Mouse (Mus musculus): Measurements from ENCODE around the gene Ccdc167. TPM values are rescaled to one million over a fixed set of nuclear protein-coding genes. Genes with fewer than 3 reads are reported as not detected.

Ccdc167 gene
- polyA plus RNA-seq, 1 experiment from 2014 or later, result 13.5 TPM

GRCm38 (mm10) chr17:29668051-29668986 lies 48.5 kb downstream of the Ccdc167 start:
- H3K4me1 ChIP-seq (replicated peaks; ENCODE audit: control insufficient read depth, insufficient read depth, low read length), result no peaks in the 10 kb centered on the region
- H3K27ac ChIP-seq, result peak overlapping the region; percentile 70
- DNase-seq (ENCODE audit: low spot score) (no peak), ATAC-seq (ENCODE audit: low FRiP score) (peak; percentile 43; the same call in 1 of the 2 replicates)
- 67% methylated on average over 10 of the region's 10 CpGs for WGBS
- no peak overlapping the region for H3K4me2 ChIP-seq (replicated peaks)
- no peak overlapping the region for H3K9ac ChIP-seq
- no peaks in the 10 kb centered on the region for H3K9me3 ChIP-seq (ENCODE audit: control insufficient read depth, low read length)
- H3K36me3 ChIP-seq (replicated peaks; ENCODE audit: control insufficient read depth, insufficient read depth), result peaks cover 35% of the 10 kb centered on the region
- no peak overlapping the region for H3K4me3 ChIP-seq (replicated peaks; ENCODE audit: low read length)
- no peaks in the 10 kb centered on the region for H3K27me3 ChIP-seq (ENCODE audit: control insufficient read depth, insufficient read depth, low read length)

GRCm38 (mm10) chr17:29662145-29662544 lies 54.7 kb downstream of the Ccdc167 start:
- DNase-seq (ENCODE audit: low spot score), result no peak
- no peak for ATAC-seq (ENCODE audit: low FRiP score)
- no peaks in the 10 kb centered on the region for H3K27me3 ChIP-seq (ENCODE audit: control insufficient read depth, insufficient read depth, low read length)

DNA sequence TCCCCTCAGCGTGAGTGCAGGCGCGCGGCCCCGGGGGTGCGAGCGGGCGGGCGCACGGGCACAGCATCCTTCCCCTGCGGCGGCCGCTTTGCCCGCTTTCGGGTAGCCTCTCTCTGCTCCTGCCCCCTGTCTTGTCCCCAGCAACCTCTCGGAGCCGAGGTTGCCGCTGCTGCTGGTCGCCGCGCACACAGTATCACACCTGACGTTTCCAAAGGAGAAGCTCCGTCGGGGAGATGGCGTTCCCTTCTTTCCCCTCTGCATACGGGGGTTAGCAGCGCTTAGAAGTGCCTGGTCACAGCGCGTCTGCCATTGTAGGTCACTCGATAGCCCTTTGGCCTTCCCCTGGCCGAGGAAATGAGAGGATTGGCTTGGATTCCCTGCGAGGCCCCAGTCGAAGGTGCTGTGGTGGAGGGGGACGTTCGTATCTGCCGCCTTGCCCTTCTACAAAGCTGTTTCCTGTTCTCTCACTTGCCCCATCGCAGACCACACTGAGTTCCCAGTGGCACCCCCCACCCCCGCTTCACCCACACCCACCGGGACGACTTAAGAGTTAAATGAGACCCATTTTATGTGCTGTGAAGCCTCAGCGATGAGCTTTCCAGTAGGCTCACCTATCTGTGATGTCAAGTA lies 56.0 kb downstream of the Ccdc167 start:
- H3K27ac ChIP-seq, result peak overlapping the region; percentile 92
- H3K4me1 ChIP-seq (replicated peaks; ENCODE audit: control insufficient read depth, insufficient read depth, low read length), result peaks cover 6% of the 10 kb centered on the region
- DNase-seq (ENCODE audit: low spot score) (peak; percentile 24), ATAC-seq (ENCODE audit: low FRiP score) (peak; percentile 74; the same call in 1 of the 2 replicates)
- H3K9ac ChIP-seq, result peak overlapping the region; percentile 87
- H3K9me3 ChIP-seq (ENCODE audit: control insufficient read depth, low read length), result no peaks in the 10 kb centered on the region
- peak overlapping the region; percentile 81 for H3K4me3 ChIP-seq (replicated peaks; ENCODE audit: low read length)
- under 1% methylated on average over 36 of the region's 41 CpGs for WGBS
- peak overlapping the region; percentile 78 for H3K4me2 ChIP-seq (replicated peaks)
- H3K27me3 ChIP-seq (ENCODE audit: control insufficient read depth, insufficient read depth, low read length), result no peaks in the 10 kb centered on the region
- peaks cover 28% of the 10 kb centered on the region for H3K36me3 ChIP-seq (replicated peaks; ENCODE audit: control insufficient read depth, insufficient read depth)

More at GRCm38 (mm10) chr17:29662145-29662544, 54.7 kb downstream of the Ccdc167 start:
- no peak overlapping the region for H3K27ac ChIP-seq
- no peak overlapping the region for H3K9ac ChIP-seq
- WGBS, result 91% methylated on average over 6 of the region's 6 CpGs
- peaks cover 36% of the 10 kb centered on the region for H3K36me3 ChIP-seq (replicated peaks; ENCODE audit: control insufficient read depth, insufficient read depth)
- H3K4me1 ChIP-seq (replicated peaks; ENCODE audit: control insufficient read depth, insufficient read depth, low read length), result peaks cover 6% of the 10 kb centered on the region
- H3K4me3 ChIP-seq (replicated peaks; ENCODE audit: low read length), result no peak overlapping the region
- H3K9me3 ChIP-seq (ENCODE audit: control insufficient read depth, low read length), result no peaks in the 10 kb centered on the region
- H3K4me2 ChIP-seq (replicated peaks), result no peak overlapping the region

DNA sequence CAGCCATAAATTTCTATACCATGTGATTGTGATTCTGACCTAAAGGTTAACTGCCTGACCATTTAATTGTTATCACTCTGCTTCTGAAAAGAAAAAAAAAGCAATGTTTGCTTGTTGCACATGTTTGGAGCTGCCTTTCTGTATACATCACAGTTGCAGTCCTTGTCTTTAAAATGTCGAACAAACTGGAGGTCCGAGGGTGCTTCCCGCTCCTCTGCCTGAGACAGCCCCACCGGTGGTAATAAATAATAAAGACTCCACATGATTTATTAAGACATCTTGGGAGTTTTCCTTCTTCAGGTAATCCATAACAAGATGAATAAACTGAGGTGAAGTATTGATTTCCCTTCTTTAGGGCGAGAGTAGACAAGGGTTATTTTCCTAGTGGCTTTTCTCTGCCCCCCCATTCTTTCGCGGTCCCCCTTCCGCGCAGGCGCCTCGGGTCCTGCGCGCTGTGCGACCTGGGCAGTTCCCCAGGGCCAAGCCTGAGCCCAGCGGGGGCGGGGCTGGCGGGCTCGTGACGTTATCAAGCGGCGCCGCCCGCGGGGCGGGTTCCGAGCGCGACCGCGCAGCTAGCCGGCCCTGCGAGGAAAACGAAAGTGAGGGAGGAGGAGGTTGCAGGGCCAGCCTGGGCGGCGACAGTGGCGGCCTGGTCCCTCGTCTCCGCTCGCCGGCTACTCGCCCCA lies 56.6 kb downstream of the Ccdc167 start, which contains the start of gene Cmtr1:
Gene Cmtr1 (plus strand): TSS at position 520 of the 686 bp plus-strand sequence.
- Histone ChIP-seq H3K4me1 (replicated peaks; ENCODE audit: control insufficient read depth, insufficient read depth, low read length) (peaks cover 6% of the 10 kb centered on the region), H3K9me3 (ENCODE audit: control insufficient read depth, low read length) (no peaks in the 10 kb centered on the region), H3K27ac (peak within 1 kb of the TSS; percentile 92), H3K27me3 (ENCODE audit: control insufficient read depth, insufficient read depth, low read length) (no peaks in the 10 kb centered on the region), H3K9ac (peak within 1 kb of the TSS; percentile 87), H3K4me3 (replicated peaks; ENCODE audit: low read length) (peak within 1 kb of the TSS; percentile 81), H3K36me3 (replicated peaks; ENCODE audit: control insufficient read depth, insufficient read depth) (peaks cover 22% of the 10 kb centered on the region; the same call in 1 of the 2 replicates), H3K4me2 (replicated peaks) (peak within 1 kb of the TSS; percentile 78)
- peak; percentile 96 for DNase-seq (ENCODE audit: low spot score)
- WGBS, result 1% methylated on average over 41 of the region's 41 CpGs
- ATAC-seq (ENCODE audit: low FRiP score), result peak; percentile 96

- H3K4me1 ChIP-seq (replicated peaks; ENCODE audit: control insufficient read depth, insufficient read depth, low read length), result peaks cover 6% of the 10 kb centered on the region
- no peak overlapping the region for H3K27ac ChIP-seq
- no peak overlapping the region for H3K4me2 ChIP-seq (replicated peaks)
- H3K36me3 ChIP-seq (replicated peaks; ENCODE audit: control insufficient read depth, insufficient read depth), result 0 out of 2 replicates have a peak, but pooled peaks cover 4% of the 10 kb centered on the region
- no peak overlapping the region for H3K9ac ChIP-seq
- WGBS, result 87% methylated on average over 2 of the region's 2 CpGs
- H3K9me3 ChIP-seq (ENCODE audit: control insufficient read depth, low read length), result no peaks in the 10 kb centered on the region
- ATAC-seq (ENCODE audit: low FRiP score) (no peak), DNase-seq (ENCODE audit: low spot score) (no peak)
- no peak overlapping the region for H3K4me3 ChIP-seq (replicated peaks; ENCODE audit: low read length)
- no peaks in the 10 kb centered on the region for H3K27me3 ChIP-seq (ENCODE audit: control insufficient read depth, insufficient read depth, low read length)
These were observed 58.6 kb downstream of the Ccdc167 start for GRCm38 (mm10) chr17:29658249-29658648.

DNA sequence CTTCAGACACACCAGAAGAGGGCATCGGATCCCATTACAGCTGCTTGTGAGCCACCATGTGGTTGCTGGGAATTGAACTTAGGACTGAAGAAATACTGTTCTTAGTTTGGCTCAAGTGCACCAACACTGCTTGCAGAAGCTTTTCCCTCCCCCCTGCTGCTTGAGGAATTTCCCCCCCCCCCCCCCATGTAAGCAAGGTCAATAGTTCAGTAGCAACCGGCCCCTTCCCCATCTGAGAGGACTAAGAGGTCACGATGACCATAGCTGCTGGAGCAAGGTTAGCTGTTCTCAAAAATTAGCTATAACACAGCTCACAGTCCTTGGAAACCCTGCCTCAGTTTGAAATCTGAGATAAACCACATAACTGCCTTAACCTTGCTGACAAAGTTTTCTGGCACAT lies 74.6 kb downstream of the Ccdc167 start:
- Histone ChIP-seq H3K9ac (no peak overlapping the region), H3K4me3 (replicated peaks; ENCODE audit: low read length) (no peak overlapping the region), H3K4me1 (replicated peaks; ENCODE audit: control insufficient read depth, insufficient read depth, low read length) (no peaks in the 10 kb centered on the region), H3K9me3 (ENCODE audit: control insufficient read depth, low read length) (no peaks in the 10 kb centered on the region), H3K4me2 (replicated peaks) (no peak overlapping the region), H3K36me3 (replicated peaks; ENCODE audit: control insufficient read depth, insufficient read depth) (peaks cover 56% of the 10 kb centered on the region), H3K27me3 (ENCODE audit: control insufficient read depth, insufficient read depth, low read length) (no peaks in the 10 kb centered on the region), H3K27ac (no peak overlapping the region)
- no peak for ATAC-seq (ENCODE audit: low FRiP score)
- DNase-seq (ENCODE audit: low spot score), result no peak
- whole genome bisulfite sequencing, result 66% methylated on average over 3 of the region's 3 CpGs

DNA sequence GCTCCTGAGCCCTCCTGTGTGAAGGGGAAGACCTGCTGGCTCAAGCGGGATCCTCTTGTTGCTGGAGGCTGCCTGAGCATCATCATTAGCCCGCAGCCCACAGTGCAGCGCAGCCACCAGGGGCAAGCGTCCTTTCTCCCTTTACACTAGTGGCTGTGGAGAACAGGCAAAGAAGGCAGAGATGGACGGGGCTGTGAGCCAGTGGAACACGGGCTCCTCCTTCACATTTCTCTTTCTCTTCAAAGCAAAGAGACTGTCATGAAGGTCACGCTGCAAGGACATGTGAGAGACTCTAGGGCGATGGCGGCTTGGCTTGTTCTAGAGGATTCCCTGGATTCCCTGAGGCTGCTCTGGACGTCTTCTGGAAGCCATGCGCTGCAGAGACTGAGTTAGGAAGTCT lies 75.9 kb downstream of the Ccdc167 start:
- Histone ChIP-seq H3K27me3 (ENCODE audit: control insufficient read depth, insufficient read depth, low read length) (no peaks in the 10 kb centered on the region), H3K4me1 (replicated peaks; ENCODE audit: control insufficient read depth, insufficient read depth, low read length) (no peaks in the 10 kb centered on the region), H3K4me3 (replicated peaks; ENCODE audit: low read length) (no peak overlapping the region), H3K4me2 (replicated peaks) (no peak overlapping the region), H3K36me3 (replicated peaks; ENCODE audit: control insufficient read depth, insufficient read depth) (peaks cover 60% of the 10 kb centered on the region), H3K9me3 (ENCODE audit: control insufficient read depth, low read length) (no peaks in the 10 kb centered on the region), H3K9ac (no peak overlapping the region), H3K27ac (no peak overlapping the region)
- DNase-seq (ENCODE audit: low spot score) (no peak), ATAC-seq (ENCODE audit: low FRiP score) (no peak)
- WGBS, result 94% methylated on average over 11 of the region's 11 CpGs

- peaks cover 83% of the 10 kb centered on the region for H3K36me3 ChIP-seq (replicated peaks; ENCODE audit: control insufficient read depth, insufficient read depth)
These were observed 78.9 kb downstream of the Ccdc167 start for GRCm38 (mm10) chr17:29637895-29638294.

GRCm38 (mm10) chr17:29637377-29637776 lies 79.5 kb downstream of the Ccdc167 start:
- H3K36me3 ChIP-seq (replicated peaks; ENCODE audit: control insufficient read depth, insufficient read depth), result peaks cover 87% of the 10 kb centered on the region
- no peak for ATAC-seq (ENCODE audit: low FRiP score)

More at GRCm38 (mm10) chr17:29637895-29638294, 78.9 kb downstream of the Ccdc167 start:
- H3K27ac ChIP-seq, result no peak overlapping the region
- DNase-seq (ENCODE audit: low spot score), result no peak
- no peak overlapping the region for H3K9ac ChIP-seq
- ATAC-seq (ENCODE audit: low FRiP score), result no peak
- no peak overlapping the region for H3K4me3 ChIP-seq (replicated peaks; ENCODE audit: low read length)
- no peaks in the 10 kb centered on the region for H3K9me3 ChIP-seq (ENCODE audit: control insufficient read depth, low read length)
- no peaks in the 10 kb centered on the region for H3K4me1 ChIP-seq (replicated peaks; ENCODE audit: control insufficient read depth, insufficient read depth, low read length)
- no peak overlapping the region for H3K4me2 ChIP-seq (replicated peaks)
- H3K27me3 ChIP-seq (ENCODE audit: control insufficient read depth, insufficient read depth, low read length), result no peaks in the 10 kb centered on the region
- 89% methylated on average over 7 of the region's 8 CpGs for WGBS

More at GRCm38 (mm10) chr17:29637377-29637776, 79.5 kb downstream of the Ccdc167 start:
- H3K4me1 ChIP-seq (replicated peaks; ENCODE audit: control insufficient read depth, insufficient read depth, low read length), result no peaks in the 10 kb centered on the region
- WGBS, result 98% methylated on average over 4 of the region's 4 CpGs
- no peak overlapping the region for H3K4me2 ChIP-seq (replicated peaks)
- no peak overlapping the region for H3K4me3 ChIP-seq (replicated peaks; ENCODE audit: low read length)
- DNase-seq (ENCODE audit: low spot score), result no peak
- H3K27me3 ChIP-seq (ENCODE audit: control insufficient read depth, insufficient read depth, low read length), result no peaks in the 10 kb centered on the region
- H3K27ac ChIP-seq, result no peak overlapping the region
- H3K9me3 ChIP-seq (ENCODE audit: control insufficient read depth, low read length), result no peaks in the 10 kb centered on the region
- no peak overlapping the region for H3K9ac ChIP-seq
